Mouse (Mus musculus): ENCODE data around the gene Cpm. TPM values are rescaled to one million over a fixed set of nuclear protein-coding genes. Genes with fewer than 3 reads are reported as not detected.

Gene Cpm
- polyA plus RNA-seq, 1 experiment from 2014 or later = 23.5 TPM

DNA sequence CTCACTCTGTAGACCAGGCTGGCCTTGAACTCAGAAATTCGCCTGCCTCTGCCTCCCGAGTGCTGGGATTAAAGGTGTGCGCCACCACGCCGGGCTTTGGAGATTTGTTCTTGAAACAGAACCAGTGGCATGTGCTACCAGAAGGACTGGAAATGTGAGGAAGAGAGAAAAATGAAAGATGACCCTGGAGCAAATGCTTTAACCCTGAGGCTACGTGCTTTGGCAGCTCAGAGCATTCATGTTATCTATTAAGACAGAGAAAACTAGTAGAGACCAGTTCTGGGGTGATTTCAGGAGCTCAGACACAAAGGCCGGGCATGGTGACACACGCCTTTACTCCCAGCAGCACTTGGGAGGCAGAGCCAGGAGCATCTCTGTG, 9.9 kb downstream of the Cpm start:
- TF ChIP-seq CTCF (IDR thresholded peaks at IDR 0.05; ENCODE audit: low read depth) = no peak
- Histone ChIP-seq H3K9me3 (ENCODE audit: low read depth, low read length) (no peaks in the 10 kb centered on the region), H3K36me3 (ENCODE audit: insufficient read depth) (no peaks in the 10 kb centered on the region), H3K9ac (no peak overlapping the region), H3K4me3 (ENCODE audit: low read depth, low read length) (no peak overlapping the region), H3K27ac (ENCODE audit: low read depth) (no peak overlapping the region), H3K27me3 (ENCODE audit: insufficient read depth, low read length) (no peaks in the 10 kb centered on the region), H3K4me1 (ENCODE audit: insufficient read depth) (no peaks in the 10 kb centered on the region), H3K4me2 (no peak overlapping the region)
- ATAC-seq (ENCODE audit: insufficient read depth) = no peak
- no peak for DNase-seq
- WGBS = 90% methylated on average over 8 of the region's 8 CpGs

DNA sequence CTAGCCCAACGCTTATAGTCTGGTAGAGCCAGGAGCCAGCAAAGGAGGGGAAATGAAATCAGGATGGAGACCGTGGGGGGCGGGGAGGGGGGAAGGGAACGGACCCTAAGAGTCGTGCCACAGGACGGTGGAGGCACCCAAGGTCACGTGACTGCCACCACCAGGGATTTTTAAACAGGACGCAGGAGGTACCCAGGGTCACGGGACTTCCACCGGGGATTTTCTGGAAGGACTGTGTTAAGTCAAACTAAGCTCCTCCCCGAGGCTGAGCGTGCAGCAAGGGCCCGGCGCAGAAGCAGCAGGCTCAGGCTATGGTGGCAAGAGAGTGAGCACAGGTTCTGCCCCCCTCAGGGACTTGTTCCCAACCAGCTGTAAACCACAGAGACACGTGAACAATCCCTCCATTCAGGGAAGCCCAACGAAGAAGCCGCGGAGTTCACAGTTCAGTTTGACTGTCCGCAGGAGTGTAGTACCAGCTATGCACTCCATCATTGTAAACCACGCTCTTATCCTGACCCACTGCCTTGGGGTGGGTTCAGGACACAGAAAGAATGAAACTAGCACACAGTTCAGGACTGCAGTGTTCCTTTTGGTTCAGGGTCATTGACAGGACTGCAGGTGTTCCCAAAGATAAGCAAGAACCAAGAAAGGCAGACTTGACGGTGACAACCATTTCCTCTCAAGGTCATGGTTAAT, 10.7 kb downstream of the Cpm start:
- Histone ChIP-seq H3K9me3 (ENCODE audit: low read depth, low read length) (no peaks in the 10 kb centered on the region), H3K9ac (no peak overlapping the region), H3K27me3 (ENCODE audit: insufficient read depth, low read length) (no peaks in the 10 kb centered on the region), H3K4me1 (ENCODE audit: insufficient read depth) (no peaks in the 10 kb centered on the region), H3K4me2 (no peak overlapping the region), H3K4me3 (ENCODE audit: low read depth, low read length) (no peak overlapping the region), H3K36me3 (ENCODE audit: insufficient read depth) (no peaks in the 10 kb centered on the region), H3K27ac (ENCODE audit: low read depth) (no peak overlapping the region)
- peak; percentile 17 for DNase-seq
- ATAC-seq (ENCODE audit: insufficient read depth) = no peak
- no peak for TF ChIP-seq CTCF (IDR thresholded peaks at IDR 0.05; ENCODE audit: low read depth)
- WGBS = 52% methylated on average over 21 of the region's 21 CpGs

DNA sequence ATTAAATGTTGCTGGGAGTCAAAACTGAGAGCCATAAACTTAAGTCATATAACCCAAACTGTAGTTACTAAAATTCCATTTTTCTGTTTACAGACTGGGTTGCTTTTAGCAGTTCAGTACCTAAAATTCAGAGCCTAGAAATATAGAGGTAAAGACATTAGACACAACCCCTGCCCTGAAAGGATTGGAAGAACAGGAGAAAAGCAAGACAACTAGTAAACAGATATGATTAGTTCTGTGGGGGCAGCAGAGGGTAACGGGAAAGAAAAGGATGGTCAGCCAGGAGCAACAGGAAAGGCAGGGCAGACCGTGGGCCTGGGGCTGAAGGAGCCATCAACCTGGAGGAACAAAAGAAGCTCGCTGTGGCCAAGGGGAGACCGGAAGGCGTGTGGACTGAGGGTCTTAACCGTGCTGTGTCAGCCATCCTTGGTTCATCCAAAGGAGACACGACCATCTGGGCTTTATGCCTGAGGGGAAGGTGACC, 11.3 kb downstream of the Cpm start:
- H3K27ac ChIP-seq (ENCODE audit: low read depth) = no peak overlapping the region
- no peak for TF ChIP-seq CTCF (IDR thresholded peaks at IDR 0.05; ENCODE audit: low read depth)
- H3K9ac ChIP-seq = no peak overlapping the region
- ATAC-seq (ENCODE audit: insufficient read depth) = no peak
- no peaks in the 10 kb centered on the region for H3K27me3 ChIP-seq (ENCODE audit: insufficient read depth, low read length)
- no peak overlapping the region for H3K4me3 ChIP-seq (ENCODE audit: low read depth, low read length)
- 81% methylated on average over 7 of the region's 7 CpGs for WGBS
- H3K9me3 ChIP-seq (ENCODE audit: low read depth, low read length) = no peaks in the 10 kb centered on the region
- DNase-seq = no peak
- H3K4me1 ChIP-seq (ENCODE audit: insufficient read depth) = no peaks in the 10 kb centered on the region
- no peak overlapping the region for H3K4me2 ChIP-seq
- no peaks in the 10 kb centered on the region for H3K36me3 ChIP-seq (ENCODE audit: insufficient read depth)

DNA sequence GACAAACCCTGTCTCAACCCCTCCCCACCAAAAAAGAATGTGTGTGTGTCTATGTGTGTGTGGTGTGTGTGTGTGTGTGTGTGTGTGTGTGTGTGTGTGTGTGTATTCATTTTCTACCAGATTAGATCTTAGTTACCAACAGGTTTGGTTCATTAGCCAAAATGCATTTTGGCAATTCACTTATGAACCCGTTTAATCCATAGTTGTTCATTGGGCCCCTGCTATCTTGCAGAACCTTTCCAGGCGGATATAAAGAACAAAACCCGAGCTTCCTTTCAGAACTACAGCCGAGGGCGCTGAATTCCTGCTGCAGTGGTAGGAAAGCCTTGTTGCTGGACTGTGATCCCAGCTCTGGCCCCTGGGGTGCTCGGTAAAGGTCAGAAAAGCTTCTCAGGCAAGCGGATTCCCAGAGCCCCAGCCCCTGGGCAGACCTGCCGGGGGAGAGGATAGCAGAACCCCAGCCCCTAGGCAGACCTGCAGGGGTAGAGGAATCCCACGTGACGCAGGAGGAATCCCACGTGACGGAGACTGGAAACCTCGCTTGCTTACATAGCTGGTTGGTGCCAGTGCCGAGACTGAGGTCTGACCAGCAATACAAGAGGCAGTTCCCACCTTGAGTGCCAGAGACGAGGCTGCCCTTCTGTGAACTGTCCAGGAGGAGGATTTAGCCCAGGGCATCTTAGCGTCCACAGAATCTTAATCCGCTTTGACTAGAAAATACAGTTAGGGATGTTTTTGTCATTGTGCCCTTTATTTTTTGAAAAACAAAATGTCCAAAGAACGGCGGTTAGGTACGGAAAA, 12.3 kb downstream of the Cpm start:
- H3K9ac ChIP-seq = no peak overlapping the region
- H3K4me1 ChIP-seq (ENCODE audit: insufficient read depth) = no peaks in the 10 kb centered on the region
- H3K9me3 ChIP-seq (ENCODE audit: low read depth, low read length) = no peaks in the 10 kb centered on the region
- H3K36me3 ChIP-seq (ENCODE audit: insufficient read depth) = no peaks in the 10 kb centered on the region
- no peak overlapping the region for H3K4me3 ChIP-seq (ENCODE audit: low read depth, low read length)
- H3K27me3 ChIP-seq (ENCODE audit: insufficient read depth, low read length) = no peaks in the 10 kb centered on the region
- no peak for ATAC-seq (ENCODE audit: insufficient read depth)
- TF ChIP-seq CTCF (IDR thresholded peaks at IDR 0.05; ENCODE audit: low read depth) = no peak
- H3K4me2 ChIP-seq = no peak overlapping the region
- H3K27ac ChIP-seq (ENCODE audit: low read depth) = no peak overlapping the region
- no peak for DNase-seq
- WGBS = 56% methylated on average over 20 of the region's 20 CpGs

DNA sequence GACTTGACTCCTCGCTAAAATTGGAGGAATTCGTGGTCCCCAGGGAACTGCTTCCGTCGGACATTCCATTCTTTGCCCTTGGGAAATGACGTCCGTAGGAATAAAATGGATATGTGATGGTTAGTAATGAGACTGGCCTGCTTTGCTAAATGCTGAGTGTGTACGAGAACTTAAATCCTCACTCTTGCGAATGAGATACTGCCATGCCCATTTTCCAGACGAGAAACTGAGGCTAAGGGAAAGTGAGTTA, 12.8 kb downstream of the Cpm start:
- TF ChIP-seq CTCF (IDR thresholded peaks at IDR 0.05; ENCODE audit: low read depth) = no peak
- no peaks in the 10 kb centered on the region for H3K36me3 ChIP-seq (ENCODE audit: insufficient read depth)
- ATAC-seq (ENCODE audit: insufficient read depth) (no peak), DNase-seq (no peak)
- no peaks in the 10 kb centered on the region for H3K9me3 ChIP-seq (ENCODE audit: low read depth, low read length)
- H3K27ac ChIP-seq (ENCODE audit: low read depth) = no peak overlapping the region
- H3K4me3 ChIP-seq (ENCODE audit: low read depth, low read length) = no peak overlapping the region
- no peak overlapping the region for H3K9ac ChIP-seq
- H3K4me1 ChIP-seq (ENCODE audit: insufficient read depth) = no peaks in the 10 kb centered on the region
- 81% methylated on average over 9 of the region's 9 CpGs for WGBS
- H3K27me3 ChIP-seq (ENCODE audit: insufficient read depth, low read length) = no peaks in the 10 kb centered on the region
- H3K4me2 ChIP-seq = no peak overlapping the region

DNA sequence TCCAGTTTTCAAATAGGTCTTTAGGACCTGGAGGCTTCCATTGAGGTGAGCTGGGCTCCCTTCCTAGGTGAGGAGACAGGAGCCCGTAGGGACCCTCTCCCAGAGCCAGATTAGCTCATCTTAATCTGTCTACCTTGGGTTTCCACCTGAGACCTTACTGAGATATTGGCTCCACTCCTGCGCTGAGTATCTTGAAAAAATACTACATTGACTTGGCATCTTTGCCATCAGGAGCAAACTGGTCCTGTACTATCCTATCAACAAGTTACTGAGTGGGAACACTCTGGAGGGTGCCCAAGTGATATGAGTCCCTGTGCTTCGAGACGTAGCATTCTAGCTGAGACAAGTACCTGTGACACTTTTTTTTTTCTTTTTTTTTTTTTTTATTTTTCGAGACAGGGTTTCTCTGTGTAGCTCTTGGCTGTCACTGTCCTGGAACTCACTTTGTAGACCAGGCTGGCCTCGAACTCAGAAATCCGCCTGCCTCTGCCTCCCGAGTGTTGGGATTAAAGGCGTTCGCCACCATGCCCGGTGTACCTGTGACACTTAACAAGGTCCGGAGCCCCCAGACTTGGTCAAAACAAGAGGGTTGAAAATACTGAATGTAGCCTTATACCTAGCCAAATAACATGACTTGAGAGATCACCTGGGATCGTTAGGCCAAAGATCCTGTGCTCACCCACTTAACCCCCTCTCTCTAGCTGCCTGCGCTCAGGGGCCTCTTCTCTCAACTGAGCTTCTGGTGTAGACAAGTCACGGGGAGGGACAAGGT, 13.4 kb downstream of the Cpm start:
- ATAC-seq (ENCODE audit: insufficient read depth) (no peak), DNase-seq (no peak)
- WGBS = 89% methylated on average over 15 of the region's 15 CpGs
- no peak overlapping the region for H3K4me3 ChIP-seq (ENCODE audit: low read depth, low read length)
- H3K27me3 ChIP-seq (ENCODE audit: insufficient read depth, low read length) = no peaks in the 10 kb centered on the region
- no peak overlapping the region for H3K27ac ChIP-seq (ENCODE audit: low read depth)
- H3K4me2 ChIP-seq = no peak overlapping the region
- no peaks in the 10 kb centered on the region for H3K36me3 ChIP-seq (ENCODE audit: insufficient read depth)
- no peaks in the 10 kb centered on the region for H3K4me1 ChIP-seq (ENCODE audit: insufficient read depth)
- no peak overlapping the region for H3K9ac ChIP-seq
- no peaks in the 10 kb centered on the region for H3K9me3 ChIP-seq (ENCODE audit: low read depth, low read length)
- no peak for TF ChIP-seq CTCF (IDR thresholded peaks at IDR 0.05; ENCODE audit: low read depth)

DNA sequence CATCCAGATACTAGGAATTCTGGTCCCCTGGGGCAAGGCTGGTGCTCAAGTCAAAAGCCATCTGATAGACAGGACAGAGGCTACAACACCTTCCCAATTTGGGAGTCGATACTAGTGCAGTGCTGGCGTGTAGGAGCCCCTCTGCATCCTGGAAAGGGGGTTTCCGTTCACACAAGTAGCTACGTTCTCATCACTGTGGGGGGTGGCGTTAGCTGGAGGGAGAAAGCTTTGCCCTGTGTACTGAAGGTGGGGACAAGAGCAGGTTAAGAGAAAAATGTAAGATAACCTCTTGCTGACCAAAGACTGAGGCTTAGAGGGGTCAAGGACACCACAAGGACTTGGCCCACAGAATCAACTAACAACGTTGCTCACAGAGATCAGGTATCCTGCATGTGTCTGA, 14.0 kb downstream of the Cpm start:
- Histone ChIP-seq H3K27ac (ENCODE audit: low read depth) (no peak overlapping the region), H3K4me2 (no peak overlapping the region), H3K27me3 (ENCODE audit: insufficient read depth, low read length) (no peaks in the 10 kb centered on the region), H3K9me3 (ENCODE audit: low read depth, low read length) (no peaks in the 10 kb centered on the region), H3K4me1 (ENCODE audit: insufficient read depth) (no peaks in the 10 kb centered on the region), H3K4me3 (ENCODE audit: low read depth, low read length) (no peak overlapping the region), H3K9ac (no peak overlapping the region), H3K36me3 (ENCODE audit: insufficient read depth) (no peaks in the 10 kb centered on the region)
- ATAC-seq (ENCODE audit: insufficient read depth) = no peak
- no peak for TF ChIP-seq CTCF (IDR thresholded peaks at IDR 0.05; ENCODE audit: low read depth)
- no peak for DNase-seq
- WGBS = 65% methylated on average over 6 of the region's 6 CpGs
